Mouse (Mus musculus) testis, postnatal 10 days (tissue): Measurements from ENCODE around the gene Chtf18.
A peak's percentile ranks its signal among the peaks of the same experiment; 100 is the strongest.

Experiments used
- DNase-seq: peaks from one replicate; pipeline ENCODE4 v3.0.0; 2021; ENCODE audit warnings: low spot score

The Chtf18 gene

DNA sequence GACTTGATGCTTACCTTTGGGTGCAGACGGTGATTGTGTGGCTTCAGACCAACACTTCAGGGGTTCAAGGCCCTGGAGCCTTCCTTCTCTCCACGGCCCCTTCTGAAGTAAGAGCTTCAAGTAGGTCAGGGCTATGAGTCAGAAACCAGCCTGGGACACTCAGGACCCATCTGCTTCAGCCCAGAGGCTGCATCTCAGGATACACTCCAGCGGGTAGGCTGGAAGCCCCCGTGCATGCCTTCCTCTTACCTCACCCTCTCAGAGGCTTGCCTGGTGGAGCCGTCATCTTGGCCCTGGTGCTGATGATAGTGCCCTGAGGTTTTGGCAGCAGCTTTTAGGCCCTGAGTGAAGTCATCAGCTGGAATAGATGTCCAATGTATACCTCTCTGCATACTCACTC, 8.0 kb upstream of the Chtf18 start:
- no peak for DNase-seq

DNA sequence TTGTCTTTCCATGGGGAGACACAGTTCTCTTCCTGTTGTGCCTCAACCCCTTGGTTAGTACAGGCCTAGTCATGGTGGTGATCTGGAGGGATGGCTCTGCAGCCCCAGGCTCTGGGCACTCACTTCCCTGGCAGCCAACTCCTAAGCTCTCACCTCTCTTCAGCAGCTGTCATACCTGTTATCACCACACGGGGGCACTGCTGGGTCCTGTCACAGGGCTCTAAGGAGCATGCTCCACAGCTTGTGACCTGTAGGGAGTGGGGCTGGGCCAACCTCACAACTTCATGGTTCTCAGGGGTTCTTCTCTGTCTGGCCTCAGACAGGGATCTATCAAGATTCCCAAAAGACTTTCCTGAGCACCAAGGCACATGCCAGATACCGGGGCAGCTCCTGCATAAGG, 4.9 kb upstream of the Chtf18 start:
- peak; percentile 93 for DNase-seq

DNA sequence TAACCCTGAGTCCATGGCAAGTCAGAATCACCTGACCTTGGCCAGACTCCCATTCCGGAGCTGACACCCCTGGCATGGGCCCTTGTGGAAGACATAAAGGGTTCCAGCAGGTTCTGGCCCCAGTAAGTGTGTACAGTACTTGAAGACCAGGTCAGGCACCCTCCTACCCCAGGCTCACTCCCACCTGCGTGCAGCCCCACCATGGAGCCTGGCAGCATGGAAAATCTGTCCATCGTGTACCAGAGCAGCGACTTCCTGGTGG, 721 bp upstream of the Chtf18 start:
- no peak for DNase-seq

DNA sequence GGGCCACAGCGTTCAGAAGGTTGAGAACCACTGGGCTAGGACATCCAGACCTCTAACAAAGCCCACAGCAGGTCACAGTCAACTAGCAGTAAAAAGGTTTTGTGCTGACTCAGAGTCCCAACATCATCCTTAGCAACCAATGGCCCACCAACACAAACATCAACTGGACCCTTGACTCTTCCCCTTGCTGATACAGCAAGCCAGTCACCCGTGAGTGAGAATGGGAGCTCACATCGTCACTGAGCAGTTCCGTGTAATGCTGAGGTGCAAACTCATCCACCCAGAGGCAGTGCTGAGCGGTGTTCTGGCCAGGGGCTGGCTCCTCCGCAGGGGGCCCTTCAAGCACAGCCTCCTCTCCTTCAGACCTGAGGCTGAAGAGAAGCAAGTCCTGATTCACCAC, 2.0 kb downstream of the Chtf18 start:
- no peak for DNase-seq

DNA sequence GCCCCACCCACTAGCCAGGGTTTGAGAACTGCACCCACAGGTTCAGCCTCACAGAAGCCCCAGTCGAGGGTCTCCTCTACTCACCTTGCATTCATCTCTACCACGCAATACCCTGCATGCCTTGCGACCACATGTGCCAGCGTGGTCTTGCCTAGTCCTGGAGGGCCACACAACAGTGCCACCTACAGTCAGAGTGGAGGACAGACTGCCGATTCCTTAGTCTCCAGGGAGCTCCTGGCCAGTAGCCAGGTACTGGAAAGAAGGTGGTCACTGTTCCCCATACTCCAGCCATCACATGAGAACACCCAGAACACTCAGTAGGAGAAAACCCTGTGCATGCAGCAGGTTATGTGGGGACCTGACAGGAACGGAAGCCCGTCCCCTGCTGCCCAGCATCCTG, 3.3 kb downstream of the Chtf18 start:
- no peak for DNase-seq

DNA sequence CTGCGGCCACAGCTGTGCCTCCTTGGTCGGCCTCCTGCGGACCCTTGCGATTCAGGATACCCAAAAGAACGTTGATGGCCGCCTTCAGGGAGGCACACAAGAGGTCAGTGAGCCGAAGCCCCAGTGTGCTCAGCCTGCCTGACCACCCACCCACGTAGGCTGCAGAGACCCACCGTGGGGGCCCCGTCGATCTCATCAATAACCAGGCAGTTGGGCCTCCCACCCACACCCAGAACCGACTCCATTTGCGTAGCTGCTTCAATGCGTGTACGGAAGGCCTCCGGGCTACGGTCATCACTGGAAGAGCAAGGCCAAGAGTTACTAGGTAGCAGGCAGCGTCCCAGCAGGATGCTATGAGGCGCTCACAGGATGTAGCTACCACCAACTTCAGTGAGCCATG, 3.7 kb downstream of the Chtf18 start:
- no peak for DNase-seq

DNA sequence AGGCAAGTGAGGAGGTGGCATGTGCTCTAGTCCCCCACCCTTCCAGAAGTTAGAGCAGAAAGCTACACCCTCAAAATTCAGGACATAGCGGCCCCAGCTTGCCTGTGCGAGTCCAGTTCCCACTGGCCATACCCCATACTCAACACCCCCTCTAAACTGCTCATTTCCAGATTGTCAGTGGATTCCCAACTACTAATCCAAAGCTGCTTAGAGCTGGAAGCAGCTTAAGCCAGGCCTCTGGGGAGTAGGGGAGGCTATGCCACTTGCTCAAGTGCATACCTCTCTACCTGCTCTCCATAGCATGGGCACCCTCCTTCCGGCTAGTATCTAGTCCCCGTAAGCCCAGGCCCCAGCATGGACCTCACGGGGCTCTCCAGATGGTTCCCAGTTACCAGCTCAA, 5.7 kb downstream of the Chtf18 start:
- no peak for DNase-seq

DNA sequence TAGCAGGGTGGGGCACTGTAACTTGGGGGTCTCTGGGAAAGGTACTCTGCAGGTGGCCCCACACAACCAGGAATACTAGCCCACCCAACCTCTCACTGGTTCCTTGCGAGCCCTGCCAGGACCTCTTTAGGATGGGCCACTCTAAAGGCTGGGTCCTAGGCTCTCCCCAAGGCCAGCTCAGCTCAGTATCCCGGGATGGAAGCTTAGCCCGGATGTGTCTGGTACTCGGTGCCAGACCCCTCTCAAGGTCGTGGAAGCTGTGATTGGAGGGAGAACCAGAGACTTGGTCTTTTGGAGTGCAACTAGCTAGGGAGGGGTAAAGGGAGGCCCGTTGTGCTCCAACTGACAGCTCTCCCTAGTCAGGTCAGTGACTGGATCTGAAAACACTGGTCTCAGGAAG, 9.5 kb downstream of the Chtf18 start:
- DNase-seq = no peak

DNA sequence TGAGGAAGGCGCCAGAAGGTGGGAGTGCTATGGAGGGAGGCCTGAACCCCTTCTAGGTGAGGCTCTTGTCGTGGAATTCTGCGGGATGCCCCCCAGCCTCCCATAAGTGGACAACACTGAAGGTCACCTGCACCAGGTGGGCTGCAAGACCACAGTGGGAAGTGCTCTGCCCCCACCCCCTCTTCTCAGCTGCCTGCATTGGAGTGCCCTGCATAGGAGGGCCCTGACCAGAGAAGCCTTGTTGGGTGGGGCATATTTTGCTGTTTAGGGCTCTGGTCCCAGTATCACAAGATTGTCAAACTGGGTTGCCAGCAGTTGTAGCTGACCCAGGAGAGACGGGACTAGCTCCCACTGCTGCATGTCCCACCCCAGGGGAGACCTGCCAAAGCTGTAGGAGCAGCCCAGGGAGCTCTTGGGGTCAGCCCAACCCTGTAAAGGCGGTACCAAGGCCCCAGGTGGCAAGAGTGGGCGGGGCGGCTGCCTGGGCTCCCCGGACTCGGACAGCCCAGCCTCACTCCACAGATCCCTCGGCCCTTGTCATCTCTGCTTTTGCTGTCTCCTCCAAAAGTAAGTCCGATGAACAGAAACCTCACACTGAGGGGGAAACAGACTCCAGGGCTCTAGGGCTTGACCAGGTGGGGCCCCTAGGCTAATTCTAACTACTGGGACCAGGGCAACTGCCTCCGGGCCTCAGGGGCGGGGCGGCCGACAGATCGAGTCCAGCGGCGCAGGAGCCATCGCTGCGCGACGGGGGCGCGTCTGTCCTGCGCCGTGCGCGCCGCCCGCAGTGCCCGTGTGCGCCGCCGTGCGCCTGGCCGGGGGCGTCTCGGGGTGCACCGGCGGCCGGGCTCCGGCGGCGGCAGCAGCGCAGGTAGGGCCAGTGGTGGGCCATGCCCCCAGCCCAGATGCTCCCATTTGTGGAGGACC, 10.2 kb downstream of the Chtf18 start, which contains the start of gene Gng13:
Gene Gng13 (plus strand): TSS at position 461 of the 927 bp plus-strand sequence.
- DNase-seq = peak; percentile 64

DNA sequence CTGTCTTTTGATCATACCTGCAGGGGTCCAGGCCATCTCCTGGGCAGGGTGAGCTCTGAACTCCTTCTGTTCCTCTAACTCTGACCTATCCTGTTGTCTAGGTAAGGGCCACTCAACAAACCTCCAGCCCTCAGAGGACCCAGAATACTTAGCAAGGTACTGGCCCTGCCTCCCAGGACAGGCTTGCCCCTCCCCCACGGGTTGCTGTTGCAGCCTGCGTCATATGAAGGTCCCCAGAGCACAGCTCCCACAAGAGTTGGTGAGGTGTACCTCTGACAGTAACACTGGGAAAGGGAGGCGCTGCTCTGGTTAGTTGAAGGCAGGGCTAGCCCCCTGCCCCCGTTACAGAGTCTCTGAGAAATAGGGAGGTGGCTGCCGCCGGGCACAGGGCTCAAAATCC, 11.1 kb downstream of the Chtf18 start:
- peak; percentile 57 for DNase-seq

DNA sequence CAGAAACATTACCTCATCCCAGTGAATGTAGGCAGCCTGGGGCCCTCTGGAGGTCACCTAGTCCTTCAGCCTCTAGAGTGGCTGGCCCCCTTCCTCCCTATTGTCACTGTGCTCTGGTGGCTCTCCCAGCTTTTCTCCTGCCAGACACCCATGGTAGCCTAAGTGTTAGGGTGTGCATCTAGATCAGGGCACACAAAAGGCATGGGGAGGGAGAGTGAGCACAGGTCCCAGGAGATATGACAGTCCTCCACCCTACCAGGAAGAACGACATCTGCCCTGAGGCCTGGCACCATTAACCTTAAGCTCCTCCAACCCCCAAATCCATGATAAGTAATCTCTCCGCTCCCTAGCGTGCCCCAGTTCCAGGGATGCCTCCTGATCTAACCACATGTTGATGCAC, 11.6 kb downstream of the Chtf18 start:
- no peak for DNase-seq

DNA sequence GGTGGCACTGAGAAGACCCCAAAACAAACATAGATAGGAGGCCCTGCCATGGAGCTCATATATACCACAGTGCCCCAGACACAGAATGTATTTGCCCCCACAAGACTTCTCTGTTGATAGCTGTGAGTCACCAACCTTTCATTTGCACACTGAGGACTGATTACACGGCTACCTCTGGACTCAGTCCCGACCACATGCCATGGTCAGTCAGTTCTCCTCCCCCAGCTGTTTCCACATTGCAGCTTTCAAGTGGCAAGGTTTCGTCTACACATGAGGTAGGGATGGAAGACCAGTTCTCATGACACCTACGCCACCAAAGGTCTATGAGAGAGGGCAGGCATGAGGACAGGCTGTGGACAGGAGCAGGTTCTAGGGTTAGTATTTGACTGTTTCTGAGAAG, 16.1 kb downstream of the Chtf18 start:
- DNase-seq = no peak

DNA sequence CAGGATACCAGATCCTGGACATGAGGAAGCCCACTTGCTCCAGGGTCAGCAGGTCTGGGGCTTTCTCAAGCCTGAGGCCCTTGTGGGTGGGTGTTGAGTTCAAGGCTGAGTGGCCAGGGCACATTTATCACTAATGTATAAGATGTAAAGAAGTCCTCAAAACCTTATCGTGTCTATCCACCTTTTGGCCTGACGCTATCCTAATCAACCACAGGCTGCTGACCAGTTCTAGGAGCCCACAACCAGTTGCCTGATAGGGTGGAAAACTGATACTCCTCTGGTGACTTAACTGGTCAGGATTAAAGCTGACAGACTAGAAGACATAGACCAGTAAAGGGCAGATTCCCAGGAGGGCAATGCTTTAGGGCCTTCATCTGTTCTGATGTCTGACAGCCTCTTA, 17.2 kb downstream of the Chtf18 start:
- no peak for DNase-seq

DNA sequence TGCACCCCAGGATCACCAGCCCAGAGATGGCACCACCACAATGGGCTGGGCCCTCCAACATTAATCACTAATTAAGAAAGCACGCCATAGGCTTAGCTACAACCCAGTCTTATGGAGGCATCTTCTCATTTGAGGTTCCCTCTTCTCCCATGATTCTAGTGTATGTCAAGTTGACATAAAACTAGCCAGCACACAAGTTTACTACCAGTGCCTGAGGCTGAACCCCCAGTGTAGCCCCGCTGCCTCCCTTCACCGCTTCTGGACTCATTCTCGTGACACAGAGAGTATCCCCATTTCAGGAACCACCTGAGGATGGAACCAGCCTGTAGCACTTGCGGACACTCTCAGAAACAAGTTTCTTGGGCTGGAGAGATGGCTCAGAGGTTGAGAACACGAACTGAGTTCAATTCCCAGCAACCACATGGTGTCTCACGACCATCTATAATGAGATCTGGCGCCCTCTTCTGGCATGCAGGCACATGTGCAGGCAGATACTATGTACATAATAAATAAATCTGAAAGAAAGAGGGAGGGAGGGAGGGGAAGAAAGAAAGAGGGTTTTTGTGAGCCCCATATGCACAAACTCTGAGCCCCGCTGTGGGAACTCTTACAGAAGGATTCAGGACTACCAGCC, 26.2 kb downstream of the Chtf18 start:
- DNase-seq = no peak

DNA sequence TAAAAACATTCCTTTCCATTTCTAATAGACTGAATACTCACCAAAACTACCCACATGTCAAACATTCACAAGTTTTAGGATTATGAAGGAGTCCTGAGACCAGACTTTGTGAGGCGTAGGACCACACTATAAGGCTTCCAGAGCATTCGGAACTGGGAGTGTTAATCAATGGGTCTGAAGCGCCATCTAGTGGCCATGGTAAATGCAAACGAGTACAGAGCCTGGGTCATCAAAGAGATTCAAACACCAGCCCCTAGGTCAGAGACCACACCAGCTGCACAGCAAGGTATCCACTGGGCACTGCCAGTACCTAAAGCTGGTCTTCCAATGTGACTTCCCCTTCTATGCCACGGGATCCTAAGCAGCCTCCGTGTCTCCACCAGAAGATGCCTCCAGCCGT, 28.8 kb downstream of the Chtf18 start:
- DNase-seq = peak; percentile 84

DNA sequence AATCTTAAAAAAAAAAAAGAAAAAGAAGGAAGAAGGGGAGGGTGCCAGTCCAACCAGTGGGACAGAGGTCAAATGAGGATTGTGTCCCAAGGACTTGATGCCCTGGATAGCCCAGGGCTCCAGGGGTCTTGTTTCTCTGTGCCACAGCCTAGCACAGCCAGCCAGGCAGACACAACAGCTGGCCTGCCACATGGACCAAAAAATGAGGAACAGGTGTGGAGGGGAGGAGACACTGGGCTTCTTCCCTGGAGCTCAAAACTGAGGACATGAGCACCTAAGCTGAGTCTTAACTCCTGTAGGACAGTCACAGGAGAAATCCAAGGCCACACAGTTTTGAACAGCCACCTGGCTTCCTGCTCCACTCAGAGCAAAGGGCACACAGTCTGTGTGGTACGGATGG, 31.0 kb downstream of the Chtf18 start:
- no peak for DNase-seq

DNA sequence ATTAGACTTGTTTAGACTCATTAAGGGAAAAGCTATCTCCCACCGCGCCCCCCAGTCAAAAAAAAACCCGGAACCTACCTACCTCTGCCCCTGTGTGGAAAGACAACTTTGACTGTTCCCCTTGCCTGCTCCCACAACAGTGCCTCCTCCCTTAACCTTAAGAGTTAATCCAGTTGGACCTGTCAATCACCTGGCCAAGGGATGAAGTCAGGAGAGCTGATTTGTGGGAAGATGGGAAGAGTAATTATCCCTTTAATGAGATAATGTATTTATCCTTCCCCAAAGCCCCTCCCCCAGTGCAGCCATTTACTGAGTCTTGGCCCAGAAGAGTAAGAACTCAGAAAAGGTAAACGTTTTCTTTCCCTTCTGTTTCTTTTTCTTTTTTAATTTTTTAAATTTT, 38.3 kb downstream of the Chtf18 start:
- no peak for DNase-seq

DNA sequence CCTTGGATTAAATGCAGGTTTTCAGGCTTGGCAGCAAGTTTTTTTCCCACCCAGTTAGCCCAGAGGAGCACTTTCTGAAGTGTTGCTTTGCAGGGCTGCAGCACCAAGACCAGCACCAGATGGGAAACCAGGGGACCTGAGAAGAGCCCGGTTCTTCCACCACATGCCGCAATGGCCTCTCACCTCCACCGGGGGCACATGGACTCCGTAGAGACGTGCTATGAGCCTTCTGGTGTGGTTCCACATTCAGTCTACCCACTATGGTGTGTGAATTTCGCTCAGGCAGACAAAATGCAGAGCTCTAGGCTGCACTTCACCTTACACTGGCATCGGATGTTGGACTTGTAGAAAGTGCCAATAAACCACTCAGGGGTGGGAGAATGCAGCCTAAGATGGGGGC, 40.9 kb downstream of the Chtf18 start:
- no peak for DNase-seq

DNA sequence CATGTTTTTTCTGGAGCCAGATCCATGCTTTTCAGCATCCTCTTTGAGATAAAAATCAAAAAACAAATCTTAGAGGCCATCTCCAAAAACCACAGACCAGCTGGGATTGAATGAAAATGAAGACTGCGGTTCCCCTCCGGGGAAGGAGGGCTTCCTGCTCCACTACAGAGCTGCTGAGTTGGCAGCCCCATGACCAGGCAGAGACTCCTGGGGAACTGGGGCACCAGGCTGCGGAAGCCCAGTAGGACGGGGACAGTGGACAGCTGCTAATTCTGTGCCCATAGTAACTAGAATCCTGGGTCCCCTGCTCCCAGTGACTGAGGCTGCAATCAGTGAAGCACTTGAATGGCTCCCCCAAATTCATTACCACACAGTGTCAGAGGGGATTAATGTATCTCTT, 45.6 kb downstream of the Chtf18 start:
- DNase-seq = no peak

DNA sequence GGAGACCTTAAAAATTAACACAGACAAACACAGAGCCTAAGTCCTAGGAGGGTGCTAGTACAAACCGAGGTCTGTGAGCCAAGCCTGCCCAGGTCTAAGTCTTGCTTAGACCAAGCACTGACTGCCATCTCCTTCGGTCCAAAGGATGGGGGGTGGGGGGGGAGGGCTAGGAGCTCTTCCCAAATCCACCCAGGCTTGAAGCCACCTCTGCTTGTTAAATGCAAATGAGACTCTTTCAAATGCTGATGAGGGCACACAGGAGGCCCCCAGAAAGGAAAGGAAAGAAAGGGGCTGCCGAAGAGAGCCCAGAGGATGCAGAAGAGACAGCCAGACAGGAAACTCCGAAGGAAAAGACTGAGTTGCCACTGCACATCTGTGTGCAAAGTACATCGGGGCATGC, 47.4 kb downstream of the Chtf18 start:
- no peak for DNase-seq

DNA sequence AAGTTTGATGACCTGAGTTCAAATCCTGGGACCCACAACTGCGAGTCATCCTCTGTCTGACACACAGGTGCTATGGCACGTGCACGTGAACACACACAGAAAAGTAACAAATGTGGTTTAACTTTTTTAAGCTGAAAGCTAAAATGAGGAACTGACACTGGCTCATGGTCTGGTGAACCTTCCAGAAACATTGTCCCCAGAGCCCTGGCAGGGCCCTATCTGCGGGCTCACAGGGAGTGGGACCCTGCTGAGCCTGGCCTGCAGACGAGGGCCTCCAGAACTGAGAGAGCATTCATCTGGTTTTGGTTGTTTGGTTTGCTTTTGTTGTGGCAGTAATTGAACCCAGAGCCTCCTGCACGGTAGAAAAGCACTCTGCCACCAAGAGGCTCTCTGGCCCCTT, 49.2 kb downstream of the Chtf18 start:
- no peak for DNase-seq

DNA sequence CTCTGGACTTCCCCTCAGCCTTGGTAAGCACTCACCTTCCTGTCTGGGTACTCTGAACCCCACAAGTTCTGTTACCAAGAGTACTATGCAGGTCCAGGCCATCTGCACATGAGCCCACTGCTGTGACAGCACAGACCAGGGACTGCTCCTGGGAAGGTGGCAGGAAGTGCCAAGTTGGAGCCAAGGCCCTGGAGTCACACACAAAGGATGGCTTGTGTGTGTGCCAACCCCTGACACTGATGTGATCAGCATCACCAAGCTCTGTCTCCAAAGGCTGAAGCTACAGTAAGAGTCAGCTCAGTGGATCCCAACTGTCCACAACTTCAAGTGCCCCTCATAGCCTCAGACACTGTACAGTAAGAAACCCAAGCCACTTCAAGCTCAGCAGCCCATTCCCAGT, 54.2 kb downstream of the Chtf18 start:
- no peak for DNase-seq
